Mouse (Mus musculus): Measurements from ENCODE around the gene Tenm3.

Tenm3 gene

DNA sequence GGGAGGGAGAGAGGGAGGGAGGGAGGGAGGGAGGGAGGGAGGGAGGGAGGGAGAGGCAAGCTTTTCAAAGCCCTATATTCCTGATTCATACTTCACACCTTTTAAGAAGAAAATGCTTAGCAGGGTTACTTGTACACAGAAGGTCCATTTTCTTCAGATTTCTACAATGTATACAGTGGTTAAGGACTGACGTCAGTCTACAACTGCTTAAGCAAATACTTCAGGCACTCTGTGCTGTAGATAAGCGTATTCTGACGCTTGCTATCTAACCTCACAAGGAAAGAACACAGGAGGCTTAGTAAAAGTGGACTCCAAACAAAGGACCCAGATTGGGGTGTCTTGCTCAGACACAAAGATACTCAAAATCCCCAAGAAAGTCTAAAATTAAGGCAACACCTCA is 34.6 kb downstream of the Tenm3 start:
- in situ Hi-C loops (cut with MboI), result no loop called here

DNA sequence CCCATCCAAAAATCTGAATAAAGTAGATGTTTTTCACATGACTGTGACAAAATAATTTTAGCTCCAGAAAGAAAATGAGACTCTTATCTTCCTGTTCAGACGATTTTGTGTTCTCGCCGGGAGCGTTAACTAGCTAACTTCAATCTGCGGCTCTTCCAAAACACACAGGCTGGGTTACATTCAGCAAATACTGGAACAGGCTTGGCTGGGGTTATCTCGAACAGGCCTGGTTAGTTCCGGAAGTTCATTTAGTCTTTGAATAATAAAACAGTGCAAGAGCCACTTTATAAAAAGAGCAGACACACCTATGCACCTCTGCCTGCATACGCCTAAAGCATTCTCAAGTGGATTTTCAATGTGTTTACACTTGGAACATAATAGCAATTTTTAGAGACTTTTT is 40.7 kb downstream of the Tenm3 start:
- in situ Hi-C loops (cut with MboI), result no loop called here

DNA sequence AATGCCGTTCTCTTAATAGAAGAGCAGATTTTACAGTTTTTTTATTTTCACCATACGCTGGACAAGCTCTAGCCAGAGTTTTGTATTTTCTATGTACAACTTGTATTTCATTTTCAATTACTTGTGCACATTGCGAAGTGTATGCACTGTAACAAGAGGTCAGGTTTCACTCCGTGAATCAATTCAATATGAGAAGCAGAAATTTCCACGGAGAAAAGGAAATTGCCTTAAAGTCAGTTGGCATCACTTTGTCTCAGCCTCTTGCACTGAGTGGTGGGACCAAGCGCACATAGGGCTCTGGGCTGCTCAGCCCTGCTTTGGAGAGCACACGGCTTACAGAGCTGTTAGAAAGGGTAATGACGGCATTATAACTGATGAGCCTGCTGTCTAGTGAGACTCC is 41.5 kb downstream of the Tenm3 start:
- in situ Hi-C loops (cut with MboI), result no loop called here

DNA sequence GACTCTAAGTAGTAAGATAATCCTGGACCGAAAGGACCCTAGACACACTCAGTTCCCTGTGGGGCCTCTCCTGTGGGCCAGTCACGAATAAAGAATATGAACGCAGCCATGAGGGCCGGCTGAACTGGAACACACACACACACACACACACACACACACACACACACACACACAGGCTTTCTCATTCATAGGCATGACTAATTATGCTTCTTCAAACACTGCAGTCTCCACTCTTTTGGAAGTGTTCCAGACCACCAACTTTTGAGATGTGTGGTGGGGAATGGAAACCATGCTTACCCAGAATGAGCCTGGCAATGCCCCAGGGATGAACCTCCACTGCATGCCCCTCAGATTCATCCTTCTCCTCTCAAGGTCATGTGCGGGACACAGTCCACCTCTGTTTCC is 45.8 kb downstream of the Tenm3 start:
- in situ Hi-C loops (cut with MboI), result no loop called here

DNA sequence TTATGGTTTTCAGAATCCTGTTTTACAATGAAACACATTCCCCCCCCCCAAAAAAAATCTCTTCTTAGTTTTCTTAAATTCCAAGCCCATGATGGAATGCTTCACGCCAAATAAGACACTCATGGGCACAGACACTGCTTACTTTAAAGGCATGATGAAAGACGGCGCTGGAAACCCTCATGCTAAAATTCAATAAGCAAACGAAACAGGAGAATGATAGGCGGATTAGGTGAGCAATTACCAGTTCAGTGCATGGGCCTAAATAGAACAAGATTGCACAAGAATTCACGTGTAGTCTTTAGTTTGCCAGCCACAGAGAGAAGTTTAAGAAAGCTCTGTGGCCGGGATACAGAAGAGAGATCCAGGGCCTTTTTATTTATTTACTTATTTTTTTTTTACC is 49.5 kb downstream of the Tenm3 start:
- in situ Hi-C loops (cut with MboI), result no loop called here

DNA sequence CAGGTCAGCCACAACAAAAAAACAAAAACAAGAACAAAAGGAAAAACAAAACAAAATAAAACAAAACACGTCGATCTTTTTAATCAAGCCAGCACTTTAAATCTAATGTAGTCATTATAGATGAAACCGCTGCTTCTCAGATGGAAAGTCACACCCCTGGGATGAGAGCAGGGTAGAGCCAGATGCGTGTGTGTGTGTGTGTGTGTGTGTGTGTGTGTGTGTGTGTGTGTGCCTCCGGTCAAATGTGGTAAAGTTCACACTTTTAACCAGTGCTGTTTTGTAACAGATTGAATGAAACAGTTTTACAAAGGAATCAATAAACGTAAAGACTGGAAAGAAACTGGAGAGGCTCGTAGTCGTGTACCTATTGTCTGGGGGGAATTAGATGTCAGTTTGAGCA is 50.0 kb downstream of the Tenm3 start:
- in situ Hi-C loops (cut with MboI), result no loop called here

DNA sequence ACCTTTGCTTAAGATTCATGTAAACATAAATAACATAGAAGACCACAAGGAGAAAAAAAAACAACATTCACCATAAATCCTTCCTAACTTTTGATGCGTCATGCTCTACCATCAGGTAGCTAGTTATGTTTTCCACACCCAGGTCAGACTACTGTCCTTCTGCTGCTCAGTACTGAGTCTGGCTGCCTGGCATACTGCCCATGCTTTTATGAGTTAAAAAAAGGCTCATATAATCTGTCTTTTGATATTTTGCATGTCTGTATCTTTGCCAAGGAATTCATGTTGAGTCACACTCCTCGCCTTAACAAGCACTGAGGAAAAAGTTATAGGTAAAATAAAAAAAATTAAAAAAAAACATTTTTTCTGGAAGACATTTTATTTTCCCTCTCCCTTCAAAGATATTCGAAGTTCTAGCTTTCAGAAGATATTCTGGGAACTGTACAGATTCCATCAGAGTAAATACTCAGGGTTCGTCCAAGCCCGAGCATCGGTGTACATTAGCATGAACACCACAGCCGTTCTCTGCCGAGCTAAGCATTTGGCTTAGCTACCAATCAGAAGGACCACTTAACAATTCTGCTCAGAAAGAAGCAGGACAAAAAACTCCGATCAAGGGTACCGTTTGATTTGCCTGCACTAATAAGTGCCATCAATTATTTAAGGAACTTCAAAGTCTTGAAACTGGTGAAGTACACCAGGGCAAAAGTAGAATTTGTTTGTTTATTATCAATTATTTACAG is 51.0 kb downstream of the Tenm3 start:
- in situ Hi-C loops (cut with MboI), result no loop called here

DNA sequence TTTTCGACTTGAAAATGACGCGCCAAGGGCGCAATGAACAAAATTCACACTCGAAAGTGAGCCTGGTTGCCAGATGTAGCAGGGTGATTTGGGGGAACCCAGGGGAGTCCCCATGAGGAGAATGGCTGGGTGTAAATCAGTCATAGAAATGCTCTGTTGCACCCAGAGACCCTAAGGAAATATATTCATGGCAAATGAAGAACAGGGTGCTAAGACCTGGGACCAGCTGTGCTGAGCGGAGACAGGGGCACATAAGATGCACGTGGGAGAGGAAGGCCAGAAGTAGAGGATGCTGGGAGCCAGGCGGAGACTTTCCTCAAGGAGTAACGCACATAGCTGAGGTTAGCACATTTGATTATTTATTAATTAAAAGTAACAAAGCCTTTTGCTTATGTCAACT is 60.4 kb downstream of the Tenm3 start:
- in situ Hi-C loops (cut with MboI), result no loop called here

DNA sequence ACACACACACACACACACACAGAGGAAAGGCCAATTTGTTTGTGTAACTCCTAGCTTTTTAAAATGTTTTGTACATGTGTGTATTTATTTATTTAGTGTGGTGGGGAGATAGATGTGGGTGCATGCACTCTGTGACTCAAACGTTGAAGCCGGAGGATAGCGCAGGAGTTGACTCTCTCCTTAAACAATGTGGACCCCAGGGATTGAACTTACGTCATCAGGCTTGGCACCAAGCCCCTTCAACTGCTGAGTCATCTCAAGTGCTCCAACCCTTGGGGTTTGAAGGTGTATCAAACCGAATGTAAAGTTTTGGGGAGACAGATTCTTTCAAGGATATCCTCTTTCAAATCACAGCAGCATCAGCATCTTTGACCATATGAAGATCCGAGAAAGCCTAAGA is 63.1 kb downstream of the Tenm3 start:
- in situ Hi-C loops (cut with MboI), result no loop called here

DNA sequence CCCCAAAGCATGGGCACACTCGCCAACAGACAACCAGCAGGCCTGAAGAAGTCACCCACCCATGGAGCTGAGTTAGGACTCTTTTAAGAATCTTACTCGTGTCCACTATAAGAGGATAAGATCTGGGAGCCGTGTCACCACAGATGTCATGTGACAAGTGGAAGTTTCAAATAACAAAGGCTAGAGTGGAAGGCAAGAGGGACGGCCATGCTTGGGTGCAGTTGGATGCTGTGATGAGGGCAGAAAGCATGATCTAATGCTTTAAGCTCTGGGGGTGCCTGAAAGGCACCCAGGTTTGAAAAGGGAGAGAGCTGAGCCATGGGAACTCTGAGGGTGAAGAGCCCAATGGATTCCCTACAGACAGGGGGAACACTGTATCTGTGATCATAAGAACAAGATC is 64.6 kb downstream of the Tenm3 start:
- in situ Hi-C loops (cut with MboI), result no loop called here

DNA sequence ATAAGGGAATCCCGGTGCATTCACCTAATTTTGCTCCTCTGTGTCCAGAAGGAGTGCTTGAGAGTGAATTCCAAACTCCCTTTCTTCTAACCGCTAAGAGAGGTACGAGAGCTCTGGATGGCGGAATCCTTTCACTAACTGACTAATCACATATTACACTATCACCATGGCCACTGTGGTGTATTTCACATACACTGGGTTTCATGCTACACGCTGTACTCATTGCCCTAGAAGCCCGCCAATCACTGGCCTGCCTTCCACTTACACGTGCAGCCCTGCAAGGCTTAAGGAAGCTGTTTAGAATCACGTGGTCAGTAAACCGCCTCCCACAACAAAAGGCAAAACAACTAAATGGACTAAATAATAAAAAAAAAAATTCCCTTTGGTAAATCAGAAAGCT is 67.7 kb downstream of the Tenm3 start:
- in situ Hi-C loops (cut with MboI), result no loop called here

DNA sequence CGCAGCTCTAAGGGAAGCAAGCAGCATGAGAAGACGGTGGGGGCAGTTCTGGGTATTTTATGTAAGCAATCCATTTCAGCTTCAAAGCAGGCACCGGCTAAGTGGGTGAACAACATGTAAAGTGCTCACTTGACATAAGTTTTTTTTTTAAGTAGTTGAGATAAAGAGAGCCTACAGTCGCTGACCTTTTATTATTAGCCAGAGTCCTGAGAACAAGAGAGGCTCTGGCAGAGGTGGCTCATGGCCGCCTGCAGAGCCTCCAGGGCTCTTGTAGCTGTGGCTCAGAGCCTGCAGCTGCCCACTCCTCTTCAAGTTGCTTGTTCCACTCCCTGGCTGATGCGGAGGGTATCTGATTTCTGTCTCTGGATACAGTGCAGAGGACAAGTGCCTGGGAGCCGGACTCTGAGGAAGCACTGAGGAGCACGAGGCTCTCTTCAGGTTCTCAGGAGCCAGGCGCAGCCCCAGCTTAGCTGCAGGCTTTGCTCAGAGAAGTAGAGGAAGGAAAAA is 68.2 kb downstream of the Tenm3 start:
- in situ Hi-C loops (cut with MboI), result no loop called here

DNA sequence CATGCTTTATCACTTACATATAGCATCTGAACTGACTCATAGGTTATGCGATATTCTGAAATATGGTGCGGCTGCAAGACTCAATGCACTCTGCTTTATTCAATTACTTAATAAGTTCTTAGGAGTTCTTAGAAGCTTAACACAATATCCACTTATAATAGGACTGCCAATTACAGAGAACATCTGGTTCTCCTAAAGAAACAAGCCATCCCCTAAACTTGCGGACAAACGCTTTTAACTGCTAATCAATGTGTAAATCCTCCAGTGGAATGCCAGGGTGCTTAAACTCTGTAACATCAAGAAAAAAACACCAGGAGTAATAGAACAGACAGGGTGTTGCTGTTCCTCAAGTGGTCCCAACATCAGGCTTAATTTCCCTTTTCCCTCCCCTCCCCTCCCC is 68.9 kb downstream of the Tenm3 start:
- in situ Hi-C loops (cut with MboI), result no loop called here

DNA sequence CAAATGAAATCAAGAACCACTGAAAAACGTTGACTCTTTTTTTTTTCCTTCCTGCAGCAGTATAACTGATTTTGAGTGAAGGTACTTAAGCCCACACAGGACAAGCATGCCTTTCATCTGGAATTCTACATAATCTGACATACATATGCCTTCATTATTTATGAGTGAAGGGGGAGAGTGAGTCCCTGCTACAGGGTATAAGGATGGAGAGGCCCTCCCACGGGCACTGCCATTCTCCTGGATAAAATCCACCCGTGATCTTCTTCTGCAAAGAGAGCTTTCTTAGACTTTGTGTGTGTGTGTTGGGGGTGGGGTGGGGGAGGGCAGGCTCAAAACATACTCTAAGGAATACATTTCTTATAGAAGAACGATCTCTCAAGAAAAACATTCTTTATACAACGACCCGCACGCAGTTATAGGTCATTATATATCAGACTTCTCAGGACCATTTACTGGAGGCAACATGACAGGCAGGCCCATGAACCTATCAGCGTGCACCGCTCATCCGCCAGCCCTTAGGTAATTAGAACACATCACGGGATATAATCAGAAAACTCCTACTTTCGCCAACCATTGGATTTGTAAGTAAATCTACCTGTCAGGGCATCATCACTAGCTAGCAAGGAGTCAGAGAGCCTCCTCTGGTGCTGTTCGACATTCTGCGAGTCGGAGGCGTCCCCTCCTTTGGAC is 77.1 kb downstream of the Tenm3 start:
- in situ Hi-C loops (cut with MboI), result no loop called here

DNA sequence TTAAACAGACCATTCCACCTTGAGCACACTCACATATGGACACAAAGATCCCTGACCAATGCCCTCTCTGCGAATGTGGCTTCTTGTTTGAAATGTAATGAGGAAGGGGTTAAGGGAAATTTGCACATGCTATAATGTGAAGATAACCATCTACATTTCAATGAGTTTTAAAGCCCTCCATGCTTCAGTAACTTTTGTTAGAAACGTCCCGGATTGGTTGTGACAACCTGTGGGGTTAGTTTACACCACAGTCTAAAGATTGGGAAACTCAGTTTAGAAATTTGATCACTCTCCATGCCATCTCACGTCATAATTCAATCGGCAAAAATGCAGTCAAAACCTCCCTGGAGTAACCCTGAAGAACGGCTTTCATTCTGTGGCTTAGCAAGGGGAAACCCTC is 78.5 kb downstream of the Tenm3 start:
- in situ Hi-C loops (cut with MboI), result no loop called here

DNA sequence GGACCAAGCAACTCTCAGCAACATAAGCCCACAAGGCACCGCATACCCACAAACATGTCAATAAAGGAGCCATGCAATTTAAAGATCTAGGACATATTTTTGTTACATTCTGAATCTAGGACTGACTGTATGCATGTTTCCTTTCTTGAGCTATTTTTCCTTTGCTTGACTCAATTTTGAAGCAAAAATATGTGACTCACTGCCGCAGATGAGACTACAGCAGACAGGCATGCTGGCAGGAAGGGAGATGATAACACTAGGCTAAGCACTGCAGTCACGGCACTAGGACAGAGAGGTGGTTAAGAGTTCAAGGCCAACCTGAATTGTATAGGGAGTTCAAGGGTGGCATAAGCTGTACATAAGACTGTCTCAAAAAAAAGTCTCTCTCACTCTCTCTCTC is 79.7 kb downstream of the Tenm3 start:
- in situ Hi-C loops (cut with MboI), result no loop called here

DNA sequence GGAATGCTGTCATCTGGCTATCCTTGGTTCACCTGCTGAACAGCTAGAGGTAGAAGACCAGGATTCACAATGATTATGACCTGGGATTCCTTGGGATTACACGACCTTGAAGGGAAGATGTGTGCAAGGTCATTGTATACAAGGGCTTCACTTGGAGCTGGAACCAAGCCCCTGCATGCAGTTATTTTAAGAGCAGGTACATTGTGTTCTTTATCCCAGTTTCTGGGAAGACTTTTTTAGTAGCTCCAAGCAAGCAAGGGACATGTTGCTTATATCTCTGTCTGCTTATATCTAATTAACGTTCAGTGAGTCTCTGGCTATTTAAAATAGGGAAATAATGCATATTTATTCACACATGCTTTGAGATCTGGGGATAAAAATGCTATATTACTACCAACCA is 86.9 kb downstream of the Tenm3 start:
- in situ Hi-C loops (cut with MboI), result no loop called here

DNA sequence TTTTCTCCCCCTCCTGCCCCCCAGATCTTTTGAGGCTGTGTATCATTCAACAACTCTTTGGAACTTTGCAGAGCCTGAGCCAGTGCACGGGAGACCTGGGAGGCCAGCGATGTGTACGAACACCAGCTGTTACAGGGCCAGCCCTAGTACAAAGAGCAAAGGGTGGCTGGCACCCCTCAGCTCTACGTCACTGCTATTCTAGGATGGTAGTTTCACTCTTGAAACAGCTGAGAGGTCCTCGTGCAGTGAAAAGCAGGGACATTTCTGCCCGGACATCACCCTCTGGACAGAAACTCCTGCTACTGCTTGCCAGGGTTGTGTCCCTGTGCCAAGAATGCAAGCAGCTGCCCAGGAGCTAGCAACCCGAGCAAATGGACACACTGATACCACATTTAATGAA is 88.3 kb downstream of the Tenm3 start:
- in situ Hi-C loops (cut with MboI), result no loop called here

DNA sequence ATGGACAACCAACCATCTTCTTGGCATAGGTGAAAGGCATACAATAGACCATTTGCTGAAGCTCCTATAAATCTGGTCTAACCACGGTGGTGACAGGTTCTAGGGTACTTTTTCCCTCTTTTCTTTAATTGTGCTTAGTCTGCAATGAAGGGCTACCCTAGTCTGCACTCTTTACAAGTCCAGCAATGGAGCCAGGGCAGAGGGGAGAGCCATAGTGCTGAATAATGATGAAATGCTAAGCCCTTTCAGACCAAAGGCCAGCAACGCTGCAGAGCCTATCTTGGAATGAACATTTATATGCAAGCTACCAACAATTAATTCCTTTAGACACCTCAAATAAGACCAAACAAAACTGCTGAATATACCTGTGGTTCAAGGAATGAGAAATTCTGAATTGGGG is 88.8 kb downstream of the Tenm3 start:
- in situ Hi-C loops (cut with MboI), result no loop called here

DNA sequence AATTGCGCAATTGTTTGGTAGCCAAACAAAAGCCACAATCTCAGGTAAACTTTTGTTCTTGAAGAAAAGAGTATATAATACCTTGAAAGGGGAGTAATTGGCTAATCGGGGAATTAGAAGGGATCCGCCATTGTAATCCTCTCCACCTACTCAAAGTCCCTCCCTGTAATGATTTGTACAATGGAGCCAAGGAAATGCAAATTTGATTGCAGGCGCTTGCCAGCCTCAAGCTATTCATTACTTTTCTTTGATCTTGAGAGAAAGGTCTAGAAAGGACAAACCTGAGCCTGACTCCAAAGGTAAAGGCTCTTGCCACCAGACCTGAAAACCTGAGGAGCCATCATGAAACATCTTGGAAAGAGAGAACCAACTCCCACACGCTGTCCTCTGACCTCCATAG is 91.8 kb downstream of the Tenm3 start:
- in situ Hi-C loops (cut with MboI), result no loop called here

DNA sequence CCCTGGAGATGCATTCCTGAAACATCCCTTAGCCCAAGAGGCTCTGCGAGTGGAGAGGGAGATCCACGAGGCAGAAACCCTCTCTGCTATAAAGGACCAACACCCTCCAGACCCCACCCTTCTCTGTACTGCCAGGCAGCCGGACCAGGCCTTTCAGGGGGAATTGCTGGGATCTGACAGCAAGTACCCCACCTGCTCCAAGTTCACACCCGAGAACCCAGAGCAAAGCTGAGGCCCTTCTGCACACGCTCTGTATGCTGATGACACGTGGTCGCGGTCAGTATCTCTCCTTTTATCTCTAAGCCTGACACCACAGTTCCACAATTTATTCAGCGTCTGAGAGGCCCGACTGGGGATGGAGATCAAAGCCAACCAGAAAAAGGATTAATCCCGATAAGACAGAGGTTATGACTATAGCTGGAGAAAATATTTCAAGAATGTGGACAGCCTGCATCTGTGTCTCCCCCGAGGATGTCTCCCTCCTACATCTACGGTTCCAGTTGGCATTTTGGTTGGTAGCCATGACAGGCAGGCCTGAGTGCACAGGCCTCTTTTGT is 95.2 kb downstream of the Tenm3 start:
- in situ Hi-C loops (cut with MboI), result no loop called here

DNA sequence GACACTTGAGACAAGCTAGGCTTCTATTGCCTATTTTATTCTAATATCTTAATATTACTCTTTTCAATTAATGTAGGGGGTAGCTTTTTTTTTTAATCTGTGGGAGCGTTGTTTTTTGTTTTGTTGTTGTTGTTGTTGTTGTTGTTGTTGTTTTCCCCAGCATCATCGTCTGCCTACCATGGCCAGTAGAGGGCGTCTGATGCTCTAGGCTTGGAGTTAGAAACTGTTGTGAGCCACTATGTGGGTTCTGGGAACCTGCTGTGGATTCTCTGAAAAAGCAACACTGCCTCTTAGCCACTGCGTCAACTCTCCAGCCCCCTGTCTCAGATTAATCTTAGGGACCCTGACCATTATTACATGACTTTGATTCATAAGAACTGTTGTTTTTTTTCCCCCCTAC is 99.8 kb downstream of the Tenm3 start:
- in situ Hi-C loops (cut with MboI), result no loop called here

DNA sequence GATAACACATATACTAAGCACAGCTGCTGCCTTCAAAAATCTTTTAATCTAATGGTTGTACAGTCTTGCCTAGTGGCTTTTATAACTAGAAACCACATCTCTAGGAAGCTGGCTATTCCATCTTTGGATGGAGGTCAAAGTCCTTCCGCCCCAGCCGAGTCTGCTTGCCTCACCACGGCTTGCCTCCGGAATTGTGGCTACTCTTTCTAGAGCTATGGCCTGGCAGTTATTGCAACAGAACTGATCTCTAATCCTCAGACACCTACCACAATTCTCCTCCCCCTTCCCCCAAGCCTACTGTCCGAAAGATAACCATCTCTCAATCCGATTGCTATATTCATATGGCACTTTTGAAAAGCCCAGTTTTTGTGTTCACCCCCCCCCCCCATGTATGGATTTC is 101.0 kb downstream of the Tenm3 start:
- in situ Hi-C loops (cut with MboI), result no loop called here
